Mouse (Mus musculus) gastrocnemius, adult 2 months (tissue): ENCODE measurements around the gene Gm27021. TPM values are rescaled to one million over a fixed set of nuclear protein-coding genes. Genes with fewer than 3 reads are reported as not detected.

Experiments used
- DNase-seq: peaks from one replicate; pipeline ENCODE4 v3.0.0; 2022
- H3K27ac ChIP-seq: fragments of 200-600 bp; 2 replicates; pipeline ENCODE4 v1.8.1; 2022; ENCODE audit warnings: mild to moderate bottlenecking
- H3K4me3 ChIP-seq: fragments of 200-600 bp; 2 replicates; pipeline ENCODE4 v1.8.1; 2022; ENCODE audit warnings: mild to moderate bottlenecking, moderate library complexity
- CTCF ChIP-seq: fragments of 200-600 bp; IDR thresholded peaks from 2 replicates; pipeline ENCODE4 v1.8.1; 2022; ENCODE audit warnings: antibody characterized with exemption, mild to moderate bottlenecking, moderate library complexity
- intact Hi-C: fragments of 180-260 bp; cut with DNase I; formaldehyde crosslinking; loops from one replicate; pipeline ENCODE4 v1.15.1; 2025
- total RNA-seq, 2 experiments: library from RNA; stranded (reverse); gene quantifications; 2 replicates each; pipeline ENCODE4 v1.2.3; 2021

Gene Gm27021
- total RNA-seq, 2 experiments from 2014 or later, result not detected

DNA sequence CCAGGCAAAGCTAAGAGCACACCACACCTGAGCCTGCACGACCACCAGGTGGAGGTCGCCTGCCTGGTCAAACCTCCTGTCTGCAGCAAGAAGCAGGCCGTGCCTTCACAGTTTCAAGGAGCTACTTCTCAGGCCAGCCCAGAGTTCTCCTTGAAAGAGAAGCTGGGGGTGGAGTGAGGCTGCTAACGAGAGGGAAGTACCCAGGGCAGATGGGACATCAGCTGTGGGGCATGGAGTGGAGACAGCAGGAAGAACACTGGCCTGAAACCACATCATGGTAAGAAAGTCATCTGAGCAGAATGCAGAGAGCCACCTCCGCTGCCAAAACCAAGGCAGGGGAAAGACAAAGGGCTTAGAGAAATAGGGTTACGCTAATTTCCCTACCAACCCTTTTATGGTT is 3.3 kb downstream of the Gm27021 start:
- no peak overlapping the region for H3K4me3 ChIP-seq
- H3K27ac ChIP-seq, result peak overlapping the region; percentile 24; the same call in 1 of the 2 replicates
- TF ChIP-seq CTCF, result no peak
- no peak for DNase-seq
- intact Hi-C loops, result no loop called here

DNA sequence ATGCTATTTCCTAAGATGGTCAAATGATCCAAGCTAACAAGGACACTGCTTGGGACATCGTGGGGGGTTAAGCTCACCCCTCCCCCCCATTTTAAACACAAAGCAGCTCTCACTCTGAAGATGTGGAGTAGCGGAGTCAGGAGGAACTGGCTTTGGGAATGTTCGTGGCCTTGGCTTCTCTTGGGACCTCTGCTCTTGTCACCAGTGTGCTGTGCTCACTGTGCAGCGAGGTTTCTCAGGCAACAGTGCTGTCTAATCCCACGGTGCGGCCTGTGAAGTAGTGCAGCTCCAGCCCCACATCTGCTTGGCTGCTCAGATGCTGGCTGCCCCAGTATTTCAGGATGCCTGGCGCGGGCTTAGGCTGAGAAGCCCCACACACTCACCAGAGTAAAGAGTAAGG is 10.5 kb downstream of the Gm27021 start:
- DNase-seq, result no peak
- Histone ChIP-seq H3K27ac (no peak overlapping the region), H3K4me3 (no peak overlapping the region)
- TF ChIP-seq CTCF, result no peak
- intact Hi-C loops, result no loop called here

- Histone ChIP-seq H3K27ac (no peak overlapping the region), H3K4me3 (no peak overlapping the region)
- no peak for TF ChIP-seq CTCF
- DNase-seq, result no peak
- intact Hi-C loops, result no loop called here
Measured at GRCm38 (mm10) chr8:120656322-120657052, 11.4 kb downstream of the Gm27021 start.

DNA sequence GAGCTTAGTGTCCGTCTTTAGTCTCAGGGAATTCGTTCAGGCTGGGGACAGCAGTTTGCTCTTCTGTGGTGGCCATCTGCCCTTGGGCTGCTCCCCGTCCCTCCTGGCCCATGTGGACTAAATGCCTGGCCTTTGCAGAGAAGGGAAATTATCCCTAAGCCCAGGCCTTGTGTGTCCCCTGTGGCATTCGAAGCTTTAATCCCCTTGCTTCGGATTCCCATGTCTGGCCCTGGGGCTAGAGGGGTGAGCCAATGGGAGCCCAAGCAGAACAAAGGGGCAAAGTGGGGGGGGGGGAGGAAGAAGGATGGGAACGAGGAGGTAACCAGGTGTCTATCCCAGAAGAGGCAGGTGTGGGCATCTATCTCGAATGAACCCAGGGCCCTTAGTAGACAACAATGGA is 20.3 kb downstream of the Gm27021 start, which contains the start of gene 1190005I06Rik:
Gene 1190005I06Rik, minus strand, starts transcription at position 101 of the 400 bp plus-strand sequence.
- no peak for TF ChIP-seq CTCF
- intact Hi-C loops, result no loop called here
- no peak within 1 kb of the TSS for H3K4me3 ChIP-seq
- H3K27ac ChIP-seq, result no peak within 1 kb of the TSS
- DNase-seq, result no peak

DNA sequence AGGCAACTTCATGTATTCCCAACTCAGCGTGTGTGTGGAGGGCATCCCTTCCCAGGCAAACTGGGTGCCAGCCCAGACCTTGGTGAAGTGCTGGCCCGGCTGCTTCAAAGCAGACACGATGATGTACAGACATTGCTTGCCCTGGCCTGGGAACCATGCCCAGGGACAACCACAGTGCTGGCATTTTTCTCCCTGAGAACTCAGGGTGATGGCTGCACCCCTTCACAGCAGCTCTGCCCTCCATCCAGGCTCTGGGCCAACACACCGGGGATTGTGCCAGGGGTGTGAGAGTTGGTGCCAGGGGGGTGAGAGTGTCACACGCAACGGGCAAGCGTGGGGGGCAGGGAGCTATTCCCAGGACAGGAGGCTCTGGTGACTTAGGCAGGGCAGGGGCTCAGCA is 23.2 kb downstream of the Gm27021 start:
- no peak overlapping the region for H3K4me3 ChIP-seq
- intact Hi-C loops, result no loop called here
- no peak for TF ChIP-seq CTCF
- no peak overlapping the region for H3K27ac ChIP-seq
- peak; percentile 68 for DNase-seq

GRCm38 (mm10) chr8:120642031-120642662 is 25.7 kb downstream of the Gm27021 start:
- DNase-seq, result peak; percentile 71
- peak; percentile 22; the same call in 1 of the 2 replicates for TF ChIP-seq CTCF
- Histone ChIP-seq H3K4me3 (no peak overlapping the region), H3K27ac (peak overlapping the region; percentile 3; the same call in 1 of the 2 replicates)
- intact Hi-C loops, result no loop called here

- no peak for TF ChIP-seq CTCF
- intact Hi-C loops, result no loop called here
- DNase-seq, result no peak
- H3K27ac ChIP-seq, result no peak overlapping the region
- H3K4me3 ChIP-seq, result no peak overlapping the region
Measured at GRCm38 (mm10) chr8:120641245-120641644, 26.6 kb downstream of the Gm27021 start.

DNA sequence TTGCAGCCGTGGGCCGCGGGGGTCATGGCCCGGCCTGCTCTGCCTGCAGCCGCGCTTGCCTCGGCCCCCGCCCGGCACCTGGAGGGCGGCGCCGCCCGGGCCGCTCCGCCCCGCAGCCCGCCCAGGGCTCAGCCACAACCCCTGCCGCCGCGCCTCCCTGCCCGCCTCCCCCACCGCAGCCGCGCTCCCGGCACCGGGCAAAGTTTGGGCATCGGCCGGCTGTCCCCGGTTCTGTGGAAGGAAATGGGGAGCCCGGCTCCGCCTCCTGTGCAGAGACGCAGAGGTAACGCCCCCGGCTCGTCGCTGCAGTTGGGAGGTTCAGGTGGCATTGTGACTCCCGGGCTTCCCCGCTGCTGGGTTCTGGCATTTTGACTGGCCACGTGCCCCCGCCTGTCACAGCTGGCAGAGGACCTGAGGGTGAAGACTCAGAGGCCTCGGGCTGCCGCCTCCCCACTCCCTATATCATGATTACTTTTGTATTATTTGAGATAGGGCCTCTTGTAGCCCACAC is 33.5 kb downstream of the Gm27021 start:
- Histone ChIP-seq H3K27ac (peak overlapping the region; percentile 64), H3K4me3 (peak overlapping the region; percentile 82)
- intact Hi-C loops, result no loop called here
- no peak for TF ChIP-seq CTCF
- peak; percentile 78 for DNase-seq

DNA sequence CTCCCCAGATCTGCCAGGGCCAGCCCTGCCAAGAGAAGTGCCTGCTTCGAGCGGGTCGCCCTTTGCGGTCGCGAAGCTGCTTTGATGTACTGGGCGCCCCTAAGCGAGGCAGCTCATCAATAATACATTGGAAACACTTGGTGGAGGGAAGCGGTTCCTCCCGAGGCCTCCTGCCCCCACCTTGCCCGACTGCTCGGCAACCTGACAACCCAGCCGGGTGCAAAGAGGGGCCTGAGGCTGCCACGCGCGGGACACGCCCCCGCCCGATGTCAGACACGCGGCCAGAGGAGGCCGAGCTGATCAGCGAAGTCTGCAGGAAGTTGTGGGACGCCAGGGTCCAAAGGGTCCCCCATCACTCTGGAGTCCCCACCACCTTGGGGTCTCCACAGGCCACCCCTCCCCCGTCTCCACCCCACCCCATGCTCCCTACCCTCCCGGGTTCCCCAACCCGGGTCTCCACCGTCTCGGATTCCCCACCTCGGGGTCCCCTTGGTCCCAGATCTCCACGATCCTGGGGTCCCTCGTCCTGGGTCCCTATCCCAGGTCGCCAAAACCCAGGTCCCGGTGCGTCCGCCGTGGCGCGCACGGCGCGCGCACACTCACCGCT is 34.1 kb downstream of the Gm27021 start:
- TF ChIP-seq CTCF, result no peak
- DNase-seq, result peak; percentile 45
- H3K27ac ChIP-seq, result peak overlapping the region; percentile 64
- peak overlapping the region; percentile 82 for H3K4me3 ChIP-seq
- intact Hi-C loops, result no loop called here

DNA sequence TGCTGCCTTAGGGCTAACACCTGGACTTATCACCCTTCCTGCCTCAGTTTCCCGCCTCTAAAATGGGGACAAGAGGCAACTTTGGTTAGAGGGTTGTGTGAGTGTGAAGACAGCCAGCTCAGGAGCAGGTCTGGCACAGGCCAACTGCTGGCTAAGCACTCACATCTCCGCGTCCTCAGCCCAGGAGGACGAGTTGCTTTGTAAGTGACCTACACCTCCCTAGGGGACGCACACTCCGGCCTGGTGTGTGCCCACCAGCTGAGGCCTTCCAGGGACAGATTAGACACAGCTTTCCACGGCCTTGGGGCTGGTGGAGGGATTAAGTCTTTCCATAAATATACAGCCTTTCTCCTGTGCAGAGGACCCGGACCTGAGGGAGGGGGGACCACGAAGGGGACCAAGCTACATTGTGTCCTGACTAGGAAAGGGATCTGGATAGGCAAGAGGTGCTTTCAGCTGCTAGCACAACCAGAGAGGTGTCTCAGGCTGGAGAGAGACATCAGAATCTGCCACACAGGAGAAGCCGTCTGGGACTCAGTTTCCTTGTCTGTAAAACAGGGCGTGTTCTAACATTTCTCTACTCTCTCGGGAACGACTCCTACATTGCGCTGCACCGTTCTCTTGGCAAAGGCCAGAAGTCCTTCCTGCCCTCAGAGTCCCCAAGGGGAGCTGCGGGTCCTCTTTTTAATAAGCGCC is 34.8 kb downstream of the Gm27021 start:
- H3K4me3 ChIP-seq, result peak overlapping the region; percentile 82
- no peak for TF ChIP-seq CTCF
- DNase-seq, result no peak
- intact Hi-C loops, result no loop called here
- H3K27ac ChIP-seq, result no peak overlapping the region

DNA sequence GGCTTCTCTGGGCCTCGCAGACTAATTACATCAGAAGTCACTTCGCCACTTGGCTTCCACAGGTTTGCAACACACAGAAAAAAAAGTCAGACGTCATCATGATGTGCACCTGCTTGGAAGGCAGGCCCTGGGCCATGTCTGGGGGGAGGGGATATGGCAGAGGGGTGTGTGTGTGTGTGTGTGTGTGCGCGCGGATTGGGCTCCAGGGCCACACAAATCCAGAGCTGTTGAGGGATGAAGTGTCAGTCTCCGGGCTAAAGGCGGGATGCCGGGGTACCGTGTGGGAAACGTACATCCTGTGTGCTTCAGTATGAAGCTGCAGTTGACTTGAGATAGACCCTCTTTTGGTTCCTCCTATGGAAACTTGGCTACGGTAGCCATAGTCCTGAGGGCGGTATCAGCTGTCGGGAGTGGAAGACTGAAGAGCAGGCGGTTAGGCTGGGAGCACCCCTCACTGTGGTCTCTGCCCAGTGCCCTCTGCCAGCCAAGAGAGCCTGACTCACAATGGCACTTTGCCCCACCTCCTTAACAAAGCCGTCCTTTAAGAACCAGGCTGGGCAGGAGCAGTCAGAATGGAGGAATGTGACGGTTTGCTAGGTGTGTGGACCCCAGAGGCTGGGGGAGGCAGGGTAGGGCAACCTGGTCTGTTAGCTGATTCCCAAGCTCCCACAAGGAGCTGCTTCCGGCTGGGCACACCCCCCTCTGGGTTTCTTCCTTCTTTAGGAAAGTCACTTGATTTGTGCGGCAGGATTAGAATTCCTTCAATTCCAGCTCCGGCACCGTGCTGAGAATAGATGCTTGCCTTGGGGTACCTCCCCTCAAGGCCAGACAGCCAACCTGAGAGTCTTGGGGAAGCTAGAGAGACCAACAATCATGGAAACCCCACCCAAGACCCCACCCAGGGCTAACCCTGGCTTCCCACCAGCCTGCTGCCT is 36.2 kb downstream of the Gm27021 start:
- intact Hi-C loops, result no loop called here
- TF ChIP-seq CTCF, result no peak
- no peak overlapping the region for H3K27ac ChIP-seq
- H3K4me3 ChIP-seq, result no peak overlapping the region
- DNase-seq, result no peak
